ENCODE assay signal across 11 mouse cellular contexts in the genomic region with DNA sequence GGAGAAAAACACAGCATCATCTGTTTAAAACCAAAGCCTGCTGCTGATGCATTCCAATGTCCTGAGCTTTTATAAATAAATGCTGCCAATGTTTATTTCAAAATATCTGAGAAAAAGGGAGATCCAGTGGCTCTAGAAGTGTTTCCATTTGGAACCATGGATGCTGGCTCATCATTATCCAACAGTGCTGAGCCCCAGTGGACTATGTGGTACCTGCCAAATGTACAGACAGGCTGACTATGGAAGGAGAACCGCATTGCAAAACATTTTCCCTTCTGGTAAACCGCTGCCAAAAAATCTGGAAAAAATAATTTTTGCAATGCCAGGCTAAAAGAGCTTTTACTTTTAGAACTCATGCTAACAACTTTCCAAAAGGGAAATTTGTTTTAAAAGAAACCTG.
DNase-seq lines count a peak whose midpoint lies in the region; ATAC-seq and TF ChIP-seq lines count a peak whose summit lies in the region.
"Had no signal": no experiment of that assay in that cellular context is flagged by ENCODE, and none has a peak within 500 bp of the region (broad histone marks: within the 10 kb centered on the region; RNA-seq: fewer than 3 reads in every experiment).

No protein-coding gene starts in this region.

- H3K9ac ChIP-seq in heart, embryonic 11.5 days (ENCODE audit: low read depth, low read length): no peak overlapping the region
- H3K9ac ChIP-seq in lung, postnatal 0 days (replicated peaks; ENCODE audit: low read depth): no peak overlapping the region
- H3K9ac ChIP-seq in forebrain, embryonic 13.5 days: no peak overlapping the region
- H3K9ac ChIP-seq: liver, embryonic 14.5 days had no signal

- no peak overlapping the region for H3K4me2 ChIP-seq in heart, embryonic 11.5 days
- no peak overlapping the region for H3K4me2 ChIP-seq in lung, postnatal 0 days (replicated peaks; ENCODE audit: low read depth, low read length)
- no peak overlapping the region for H3K4me2 ChIP-seq in forebrain, embryonic 13.5 days

- ATAC-seq in heart, embryonic 11.5 days (replicated peaks; ENCODE audit: insufficient number of reproducible peaks, low FRiP score, low TSS enrichment): no peak
- ATAC-seq in lung, postnatal 0 days: peak; percentile 49; the same call in 1 of the 2 replicates
- no peak for ATAC-seq in forebrain, embryonic 13.5 days
- ATAC-seq: inflammation-experienced regulatory T-cells, adult 6 months had no signal

- peak; percentile 17 for DNase-seq in adrenal gland, postnatal 14 days
- no peak for DNase-seq in adrenal gland, adult 8-10 months
- DNase-seq in heart, adult 9 months (ENCODE audit: low spot score in 2 of 2): peak; percentile 70 to 72
- peak; percentile 13 for DNase-seq in gastrocnemius, postnatal 14 days
- peak; percentile 57 for DNase-seq in lung, postnatal 0 days (ENCODE audit: low spot score)
- DNase-seq in left cerebral cortex, postnatal 4 days: no peak
- DNase-seq: kidney, postnatal 10 days had no signal

- H3K27ac ChIP-seq in heart, embryonic 11.5 days (ENCODE audit: low read depth, low read length): no peak overlapping the region
- no peak overlapping the region for H3K27ac ChIP-seq in lung, postnatal 0 days (ENCODE audit: low read length)
- no peak overlapping the region for H3K27ac ChIP-seq in forebrain, embryonic 13.5 days
- H3K27ac ChIP-seq: liver, embryonic 14.5 days had no signal

- intact Hi-C loops in gastrocnemius, postnatal 14 days (cut with DNase I; ENCODE audit: low total_unique reads): no loop called here
- intact Hi-C loops in left cerebral cortex, postnatal 4 days (cut with DNase I): no loop called here

- no peak for TF ChIP-seq CTCF in lung, postnatal 0 days (IDR thresholded peaks at IDR 0.05)

- WGBS in heart, embryonic 11.5 days (ENCODE audit: insufficient replicate concordance): 80% methylated on average over 2 of the region's 2 CpGs
- 54% methylated on average over 2 of the region's 2 CpGs for WGBS in lung, postnatal 0 days
- 89% methylated on average over 2 of the region's 2 CpGs for WGBS in forebrain, embryonic 13.5 days

- H3K36me3 ChIP-seq in heart, embryonic 11.5 days (ENCODE audit: control insufficient read depth, insufficient read depth, low read length): no peaks in the 10 kb centered on the region
- H3K36me3 ChIP-seq in lung, postnatal 0 days (ENCODE audit: insufficient read depth, low read length): no peaks in the 10 kb centered on the region
- H3K36me3 ChIP-seq in forebrain, embryonic 13.5 days (ENCODE audit: poor library complexity, severe bottlenecking): no peaks in the 10 kb centered on the region

- no peaks in the 10 kb centered on the region for H3K9me3 ChIP-seq in heart, embryonic 11.5 days (replicated peaks; ENCODE audit: control insufficient read depth, low read length)
- H3K9me3 ChIP-seq in lung, postnatal 0 days (ENCODE audit: low read length): no peaks in the 10 kb centered on the region
- H3K9me3 ChIP-seq in forebrain, embryonic 13.5 days (replicated peaks): no peaks in the 10 kb centered on the region

- no peaks in the 10 kb centered on the region for H3K4me1 ChIP-seq in heart, embryonic 11.5 days (ENCODE audit: control insufficient read depth, insufficient read depth, low read length)
- H3K4me1 ChIP-seq in lung, postnatal 0 days (ENCODE audit: insufficient read depth, low read depth, low read length): no peaks in the 10 kb centered on the region
- H3K4me1 ChIP-seq in forebrain, embryonic 13.5 days: no peaks in the 10 kb centered on the region

- TF ChIP-seq EP300 in lung, postnatal 0 days (IDR thresholded peaks at IDR 0.05): no peak

- H3K27me3 ChIP-seq in heart, embryonic 11.5 days (ENCODE audit: control insufficient read depth, insufficient read depth, low read length): no peaks in the 10 kb centered on the region
- H3K27me3 ChIP-seq in lung, postnatal 0 days (replicated peaks; ENCODE audit: insufficient read depth, low read length): no peaks in the 10 kb centered on the region
- H3K27me3 ChIP-seq in forebrain, embryonic 13.5 days: no peaks in the 10 kb centered on the region

- H3K4me3 ChIP-seq in heart, embryonic 11.5 days (ENCODE audit: low read depth, low read length): no peak overlapping the region
- no peak overlapping the region for H3K4me3 ChIP-seq in lung, postnatal 0 days (ENCODE audit: low read depth, low read length)
- no peak overlapping the region for H3K4me3 ChIP-seq in forebrain, embryonic 13.5 days

Comparison
In these comparisons a context has a peak if more than half of its experiments do, and no peak if none do; other contexts are left out.
1. DNase-seq: peak in adrenal gland, postnatal 14 days (single experiment), heart, adult 9 months (2 of 2), gastrocnemius, postnatal 14 days (single experiment) and lung, postnatal 0 days (single experiment); none in adrenal gland, adult 8-10 months (single experiment) and left cerebral cortex, postnatal 4 days (single experiment).